Mouse (Mus musculus): ENCODE measurements at regions not wholly inside any gene's neighbourhood (a gene's known extent, or its start where the extent isn't known, plus 50 kb on each side); places are given as distances from the start of the nearest gene placed in this dataset.

GRCm38 (mm10) chr1:128829536-128829935 lies 237.4 kb upstream of the Cxcr4 start:
- no peak for DNase-seq (ENCODE audit: low spot score in 2 of 2)

- no peak for DNase-seq (ENCODE audit: low spot score in 2 of 2)
Measured at GRCm38 (mm10) chr1:128826419-128826818, 234.3 kb upstream of the Cxcr4 start.

GRCm38 (mm10) chr1:128824916-128825683 lies 233.0 kb upstream of the Cxcr4 start:
- DNase-seq (ENCODE audit: low spot score in 2 of 2), result no peak

GRCm38 (mm10) chr1:128824235-128824634 lies 232.1 kb upstream of the Cxcr4 start:
- peak; percentile 55 to 81 for DNase-seq (ENCODE audit: low spot score in 2 of 2)

GRCm38 (mm10) chr1:128821991-128822390 lies 229.9 kb upstream of the Cxcr4 start:
- DNase-seq (ENCODE audit: low spot score in 2 of 2), result no peak

GRCm38 (mm10) chr1:128820527-128820926 lies 228.4 kb upstream of the Cxcr4 start:
- no peak for DNase-seq (ENCODE audit: low spot score in 2 of 2)

- no peak for DNase-seq (ENCODE audit: low spot score in 2 of 2)
Measured at GRCm38 (mm10) chr1:128819611-128820010, 227.5 kb upstream of the Cxcr4 start.

- DNase-seq (ENCODE audit: low spot score in 2 of 2), result no peak
Measured at GRCm38 (mm10) chr1:128813379-128813778, 221.3 kb upstream of the Cxcr4 start.

GRCm38 (mm10) chr1:128810860-128811259 lies 218.8 kb upstream of the Cxcr4 start:
- no peak for DNase-seq (ENCODE audit: low spot score in 2 of 2)

GRCm38 (mm10) chr1:128810094-128810493 lies 218.0 kb upstream of the Cxcr4 start:
- no peak for DNase-seq (ENCODE audit: low spot score in 2 of 2)

- no peak for DNase-seq (ENCODE audit: low spot score in 2 of 2)
Measured at GRCm38 (mm10) chr1:128809601-128810000, 217.5 kb upstream of the Cxcr4 start.

GRCm38 (mm10) chr1:128808599-128808998 lies 216.5 kb upstream of the Cxcr4 start:
- DNase-seq (ENCODE audit: low spot score in 2 of 2), result no peak

- no peak for DNase-seq (ENCODE audit: low spot score in 2 of 2)
Measured at GRCm38 (mm10) chr1:128805687-128806653, 213.9 kb upstream of the Cxcr4 start.

- DNase-seq (ENCODE audit: low spot score in 2 of 2), result peak in 1 of 2 experiments; percentile 53
Measured at GRCm38 (mm10) chr1:128803433-128804060, 211.5 kb upstream of the Cxcr4 start.

- DNase-seq (ENCODE audit: low spot score in 2 of 2), result no peak
Measured at GRCm38 (mm10) chr1:128803058-128803432, 211.0 kb upstream of the Cxcr4 start.

GRCm38 (mm10) chr1:128798721-128799120 lies 206.6 kb upstream of the Cxcr4 start:
- DNase-seq (ENCODE audit: low spot score in 2 of 2), result no peak

- DNase-seq (ENCODE audit: low spot score in 2 of 2), result no peak
Measured at GRCm38 (mm10) chr1:128795654-128796053, 203.6 kb upstream of the Cxcr4 start.

GRCm38 (mm10) chr1:128790881-128791280 lies 198.8 kb upstream of the Cxcr4 start:
- no peak for DNase-seq (ENCODE audit: low spot score in 2 of 2)

- DNase-seq (ENCODE audit: low spot score in 2 of 2), result no peak
Measured at GRCm38 (mm10) chr1:128789567-128790335, 197.7 kb upstream of the Cxcr4 start.

- DNase-seq (ENCODE audit: low spot score in 2 of 2), result no peak
Measured at GRCm38 (mm10) chr1:128788227-128788626, 196.1 kb upstream of the Cxcr4 start.

- DNase-seq (ENCODE audit: low spot score in 2 of 2), result peak in 1 of 2 experiments; percentile 37
Measured at GRCm38 (mm10) chr1:128786941-128787569, 195.0 kb upstream of the Cxcr4 start.

Data from cerebellum, postnatal 4 days (tissue).